Mouse (Mus musculus) spleen, adult 2 months (tissue): Measurements from ENCODE around the gene Ubr1.

Experiments used
- CTCF ChIP-seq: fragments of 200-500 bp; IDR thresholded peaks from 2 replicates; pipeline ENCODE4 v1.5.1; 2011; ENCODE audit warnings: mild to moderate bottlenecking, inconsistent platforms; ENCODE audit not compliant: insufficient read depth, insufficient read length, insufficient replicate concordance; ENCODE audit errors: extremely low read depth
- POLR2A ChIP-seq: fragments of 200-500 bp; IDR thresholded peaks from 2 replicates; pipeline ENCODE4 v1.6.1; 2011; ENCODE audit warnings: low read depth, low read length, inconsistent platforms

DNA sequence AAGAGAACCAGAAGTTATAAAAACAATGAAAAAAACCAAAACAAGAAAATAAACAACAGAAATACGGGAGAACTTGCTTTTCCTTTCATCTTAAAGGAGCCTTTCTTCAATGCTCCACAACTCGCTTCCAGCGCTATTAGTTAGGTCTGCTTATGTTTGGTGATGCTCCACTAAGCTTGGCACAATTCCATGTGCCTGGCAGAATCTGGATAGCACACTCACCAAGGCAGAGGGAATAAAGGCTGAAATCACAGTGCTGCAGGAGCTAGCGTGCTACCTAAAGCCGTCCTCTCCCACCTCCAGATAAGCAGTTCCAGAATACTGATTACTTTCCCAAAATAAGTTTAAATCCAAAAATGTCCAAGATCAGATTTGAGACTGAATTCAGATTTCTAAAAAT is 19.3 kb downstream of the Ubr1 start:
- TF ChIP-seq POLR2A (no peak), CTCF (no peak)
